Mouse (Mus musculus) heart, postnatal 10 days (tissue): ENCODE data around the gene Olfr361. TPM values are rescaled to one million over a fixed set of nuclear protein-coding genes. Genes with fewer than 3 reads are reported as not detected.
"Not testable (repeated sequence)": the region's sequence is repeated elsewhere in the genome, so short reads cannot be mapped to it uniquely, and the experiment has no call there.

ENCODE experiments used
- DNase-seq, 2 experiments: peaks; one replicate each; pipeline ENCODE4 v3.0.0; 2021
- intact Hi-C: fragments of 180-260 bp; cut with DNase I; formaldehyde crosslinking; loops from one replicate; pipeline ENCODE4 v1.15.1; 2025
- total RNA-seq, 2 experiments: library from RNA; stranded (reverse); gene quantifications; 2 replicates each; pipeline ENCODE4 v1.2.3; 2021

Olfr361 gene
- total RNA-seq, result not detected

- intact Hi-C loops, DNase-seq: not testable (repeated sequence)
These were observed at the start of gene Olfr361 for GRCm38 (mm10) chr2:37089190-37089589. Gene Olfr361 (minus strand): TSS chr2:37089290.

GRCm38 (mm10) chr2:37117810-37118209, 28.7 kb upstream of the Olfr361 start, which contains the start of gene Olfr362:
Gene Olfr362 (minus strand): TSS chr2:37117910.
- no peak for DNase-seq
- intact Hi-C loops, result no loop called here

GRCm38 (mm10) chr2:37065446-37065845, 23.6 kb downstream of the Olfr361 start, which contains the start of gene Olfr360:
Gene Olfr360 (plus strand): TSS chr2:37065746.
- DNase-seq, result no peak
- intact Hi-C loops, result no loop called here

Other genes starting within 250 kb of the Olfr361 start
- not detected for gene Olfr350, start 243.0 kb downstream of the Olfr361 start, total RNA-seq
- not detected for gene Olfr351, start 226.6 kb downstream of the Olfr361 start, total RNA-seq
- not detected for gene Olfr352, start 220.8 kb downstream of the Olfr361 start, total RNA-seq
- not detected for gene Olfr353, start 196.4 kb downstream of the Olfr361 start, total RNA-seq
- gene Olfr354, start 183.6 kb downstream of the Olfr361 start, total RNA-seq, result not detected
- not detected for gene Olfr355, start 160.4 kb downstream of the Olfr361 start, total RNA-seq
- not detected for gene Olfr356, start 152.2 kb downstream of the Olfr361 start, total RNA-seq
- gene Olfr357, start 95.5 kb downstream of the Olfr361 start, total RNA-seq, result not detected
- gene Olfr358, start 80.0 kb downstream of the Olfr361 start, total RNA-seq, result not detected
- gene Olfr360, start 23.5 kb downstream of the Olfr361 start, total RNA-seq, result not detected
- gene Olfr362, start 28.6 kb upstream of the Olfr361 start, total RNA-seq, result not detected
- gene Olfr364-ps1, start 50.0 kb upstream of the Olfr361 start, total RNA-seq, result not detected
- gene Olfr365, start 98.9 kb upstream of the Olfr361 start, total RNA-seq, result not detected
- gene Olfr366, start 122.3 kb upstream of the Olfr361 start, total RNA-seq, result not detected
- gene Olfr368, start 237.2 kb upstream of the Olfr361 start, total RNA-seq, result not detected